Mouse (Mus musculus) G1E (cell line): ENCODE results near the gene Rdh16.
"Not testable (repeated sequence)": the region's sequence is repeated elsewhere in the genome, so short reads cannot be mapped to it uniquely, and the experiment has no call there.

ENCODE experiments used
- CTCF ChIP-seq: IDR thresholded peaks from 2 replicates; pipeline ENCODE4 v1.5.1; 2012; ENCODE audit warnings: low read depth, low read length, inconsistent platforms, mixed read lengths
- GATA1 ChIP-seq: IDR thresholded peaks from 2 replicates; pipeline ENCODE4 v1.6.1; 2012; ENCODE audit warnings: borderline replicate concordance, low read length, inconsistent platforms, mixed read lengths
- POLR2AphosphoS5 ChIP-seq: IDR thresholded peaks from 2 replicates; pipeline ENCODE4 v1.6.1; 2012; ENCODE audit warnings: low read depth, low read length, inconsistent platforms; ENCODE audit not compliant: insufficient replicate concordance
- TAL1 ChIP-seq: conservative IDR thresholded peaks from 2 replicates; pipeline ENCODE4 v1.6.1; 2012; ENCODE audit warnings: low read depth, low read length, inconsistent platforms, mixed read lengths

- TF ChIP-seq CTCF, GATA1, TAL1, POLR2AphosphoS5: not testable (repeated sequence)
These were observed 36.8 kb downstream of the Rdh16 start for GRCm38 (mm10) chr10:127837793-127838192.
